Mouse (Mus musculus) thymus, adult 2 months (tissue): ENCODE data around the gene Atf2.

Experiments
- CTCF ChIP-seq: fragments of 200-500 bp; IDR thresholded peaks from 2 replicates; pipeline ENCODE4 v1.5.1; 2012; ENCODE audit warnings: mild to moderate bottlenecking, control low read depth, low read length, moderate library complexity, borderline replicate concordance; ENCODE audit not compliant: control insufficient read depth, poor library complexity, insufficient read depth; ENCODE audit errors: extremely low read depth
- POLR2A ChIP-seq: fragments of 200-500 bp; IDR thresholded peaks from 2 replicates; pipeline ENCODE4 v1.6.1; 2012; ENCODE audit warnings: mild to moderate bottlenecking, low read length, control low read depth, moderate library complexity; ENCODE audit not compliant: control insufficient read depth, poor library complexity, insufficient read depth; ENCODE audit errors: extremely low read depth

- TF ChIP-seq POLR2A (no peak), CTCF (no peak)
Observed at GRCm38 (mm10) chr2:73900364-73900763, 7.9 kb upstream of the Atf2 start.
